Mouse (Mus musculus): ENCODE measurements around the gene Icam1. TPM values are rescaled to one million over a fixed set of nuclear protein-coding genes. Genes with fewer than 3 reads are reported as not detected.

The Icam1 gene
- polyA plus RNA-seq, 1 experiment, result 79.0 TPM

GRCm38 (mm10) chr9:21018600-21018999 is 2.8 kb downstream of the Icam1 start:
- TF ChIP-seq CTCF (IDR thresholded peaks at IDR 0.05; ENCODE audit: low read depth, low read length), result no peak
- TF ChIP-seq POLR2A (IDR thresholded peaks at IDR 0.05; ENCODE audit: borderline replicate concordance, low read depth, low read length), result no peak
- H3K4me3 ChIP-seq (ENCODE audit: insufficient read depth, low read length), result no peak overlapping the region

GRCm38 (mm10) chr9:21021363-21021762 is 5.6 kb downstream of the Icam1 start:
- Histone ChIP-seq H3K27ac (ENCODE audit: insufficient read depth, low read depth, low read length) (no peak overlapping the region), H3K4me3 (ENCODE audit: insufficient read depth, low read length) (no peak overlapping the region), H3K4me1 (ENCODE audit: control insufficient read depth, insufficient read depth, low read length) (peaks cover 34% of the 10 kb centered on the region)
- TF ChIP-seq POLR2A (IDR thresholded peaks at IDR 0.05; ENCODE audit: borderline replicate concordance, low read depth, low read length) (no peak), CTCF (IDR thresholded peaks at IDR 0.05; ENCODE audit: low read depth, low read length) (no peak)

More at GRCm38 (mm10) chr9:21018600-21018999, 2.8 kb downstream of the Icam1 start:
- Histone ChIP-seq H3K4me1 (ENCODE audit: control insufficient read depth, insufficient read depth, low read length) (peaks cover 41% of the 10 kb centered on the region), H3K27ac (ENCODE audit: insufficient read depth, low read depth, low read length) (no peak overlapping the region)

- H3K4me3 ChIP-seq (ENCODE audit: insufficient read depth, low read length), result no peak overlapping the region
- no peak for TF ChIP-seq CTCF (IDR thresholded peaks at IDR 0.05; ENCODE audit: low read depth, low read length)
- no peak for TF ChIP-seq POLR2A (IDR thresholded peaks at IDR 0.05; ENCODE audit: borderline replicate concordance, low read depth, low read length)
- peaks cover 34% of the 10 kb centered on the region for H3K4me1 ChIP-seq (ENCODE audit: control insufficient read depth, insufficient read depth, low read length)
- H3K27ac ChIP-seq (ENCODE audit: insufficient read depth, low read depth, low read length), result no peak overlapping the region
Observed at GRCm38 (mm10) chr9:21022288-21022687, 6.5 kb downstream of the Icam1 start.

GRCm38 (mm10) chr9:21022726-21023125 is 6.9 kb downstream of the Icam1 start:
- Histone ChIP-seq H3K4me1 (ENCODE audit: control insufficient read depth, insufficient read depth, low read length) (peaks cover 31% of the 10 kb centered on the region), H3K4me3 (ENCODE audit: insufficient read depth, low read length) (no peak overlapping the region), H3K27ac (ENCODE audit: insufficient read depth, low read depth, low read length) (no peak overlapping the region)
- TF ChIP-seq CTCF (IDR thresholded peaks at IDR 0.05; ENCODE audit: low read depth, low read length) (no peak), POLR2A (IDR thresholded peaks at IDR 0.05; ENCODE audit: borderline replicate concordance, low read depth, low read length) (no peak)

- Histone ChIP-seq H3K4me1 (ENCODE audit: control insufficient read depth, insufficient read depth, low read length) (peaks cover 23% of the 10 kb centered on the region), H3K27ac (ENCODE audit: insufficient read depth, low read depth, low read length) (no peak overlapping the region), H3K4me3 (ENCODE audit: insufficient read depth, low read length) (no peak overlapping the region)
- TF ChIP-seq POLR2A (IDR thresholded peaks at IDR 0.05; ENCODE audit: borderline replicate concordance, low read depth, low read length), result no peak
- no peak for TF ChIP-seq CTCF (IDR thresholded peaks at IDR 0.05; ENCODE audit: low read depth, low read length)
Observed at GRCm38 (mm10) chr9:21025258-21025810, 9.5 kb downstream of the Icam1 start.

- Histone ChIP-seq H3K4me3 (ENCODE audit: insufficient read depth, low read length) (no peak overlapping the region), H3K27ac (ENCODE audit: insufficient read depth, low read depth, low read length) (no peak overlapping the region), H3K4me1 (ENCODE audit: control insufficient read depth, insufficient read depth, low read length) (peaks cover 12% of the 10 kb centered on the region)
- no peak for TF ChIP-seq POLR2A (IDR thresholded peaks at IDR 0.05; ENCODE audit: borderline replicate concordance, low read depth, low read length)
- no peak for TF ChIP-seq CTCF (IDR thresholded peaks at IDR 0.05; ENCODE audit: low read depth, low read length)
Observed at GRCm38 (mm10) chr9:21026849-21027248, 11.1 kb downstream of the Icam1 start.

GRCm38 (mm10) chr9:21027774-21028290 is 12.0 kb downstream of the Icam1 start:
- no peak overlapping the region for H3K4me3 ChIP-seq (ENCODE audit: insufficient read depth, low read length)
- 0 out of 2 replicates have a peak, but pooled peaks cover 4% of the 10 kb centered on the region for H3K4me1 ChIP-seq (ENCODE audit: control insufficient read depth, insufficient read depth, low read length)
- no peak overlapping the region for H3K27ac ChIP-seq (ENCODE audit: insufficient read depth, low read depth, low read length)
- TF ChIP-seq POLR2A (IDR thresholded peaks at IDR 0.05; ENCODE audit: borderline replicate concordance, low read depth, low read length) (no peak), CTCF (IDR thresholded peaks at IDR 0.05; ENCODE audit: low read depth, low read length) (no peak)

- Histone ChIP-seq H3K4me3 (ENCODE audit: insufficient read depth, low read length) (no peak overlapping the region), H3K27ac (ENCODE audit: insufficient read depth, low read depth, low read length) (no peak overlapping the region), H3K4me1 (ENCODE audit: control insufficient read depth, insufficient read depth, low read length) (0 out of 2 replicates have a peak, but pooled peaks cover 4% of the 10 kb centered on the region)
- TF ChIP-seq CTCF (IDR thresholded peaks at IDR 0.05; ENCODE audit: low read depth, low read length) (no peak), POLR2A (IDR thresholded peaks at IDR 0.05; ENCODE audit: borderline replicate concordance, low read depth, low read length) (no peak)
Observed at GRCm38 (mm10) chr9:21028560-21029110, 12.8 kb downstream of the Icam1 start.

GRCm38 (mm10) chr9:21029291-21030054 is 13.7 kb downstream of the Icam1 start, which contains the start of gene Icam4:
TSS of gene Icam4 (plus strand) at chr9:21029373.
- TF ChIP-seq CTCF (IDR thresholded peaks at IDR 0.05; ENCODE audit: low read depth, low read length) (peak; percentile 38; the same call in 1 of the 2 replicates), POLR2A (IDR thresholded peaks at IDR 0.05; ENCODE audit: borderline replicate concordance, low read depth, low read length) (no peak)
- Histone ChIP-seq H3K4me1 (ENCODE audit: control insufficient read depth, insufficient read depth, low read length) (0 out of 2 replicates have a peak, but pooled peaks cover 4% of the 10 kb centered on the region), H3K27ac (ENCODE audit: insufficient read depth, low read depth, low read length) (0 out of 2 replicates have a peak within 1 kb of the TSS, but pooled peaks have one; percentile 12), H3K4me3 (ENCODE audit: insufficient read depth, low read length) (peak within 1 kb of the TSS; percentile 38)

Measured in bone marrow macrophage, adult 2 months (primary cell).